In genomic region chr13:19158484-19158883, GRCm38 (mm10) we compare ENCODE assay signal across 10 mouse cellular contexts.
DNase-seq lines count a peak whose midpoint lies in the region; ATAC-seq and TF ChIP-seq lines count a peak whose summit lies in the region.
"Had no signal": no experiment of that assay in that cellular context is flagged by ENCODE, and none has a peak within 500 bp of the region (broad histone marks: within the 10 kb centered on the region; RNA-seq: fewer than 3 reads in every experiment).

No protein-coding gene starts in this region.

- TF ChIP-seq CTCF in kidney, postnatal 0 days (IDR thresholded peaks at IDR 0.05; ENCODE audit: low read depth) = peak; percentile 84

- peak; percentile 67 for DNase-seq in kidney, postnatal 0 days (ENCODE audit: low spot score)
- DNase-seq in ES-CJ7 (ENCODE audit: low read depth, low spot score) = peak; percentile 35
- DNase-seq in adrenal gland, adult 2 months = peak; percentile 35
- peak; percentile 35 for DNase-seq in embryonic facial prominence, embryonic 10.5 days (ENCODE audit: low spot score)
- DNase-seq in layer of hippocampus, adult 11-12 months (ENCODE audit: low spot score) = peak; percentile 79

- no peak overlapping the region for H3K27ac ChIP-seq in kidney, postnatal 0 days
- no peak overlapping the region for H3K27ac ChIP-seq in kidney, embryonic 15.5 days
- H3K27ac ChIP-seq in embryonic facial prominence, embryonic 10.5 days (replicated peaks) = no peak overlapping the region
- H3K27ac ChIP-seq: lung, embryonic 15.5 days had no signal

- H3K9me3 ChIP-seq in kidney, postnatal 0 days (replicated peaks; ENCODE audit: low read length) = no peaks in the 10 kb centered on the region
- no peaks in the 10 kb centered on the region for H3K9me3 ChIP-seq in kidney, embryonic 15.5 days (replicated peaks)
- H3K9me3 ChIP-seq in embryonic facial prominence, embryonic 10.5 days = no peaks in the 10 kb centered on the region
- H3K9me3 ChIP-seq: lung, embryonic 15.5 days had no signal

- no peaks in the 10 kb centered on the region for H3K36me3 ChIP-seq in kidney, postnatal 0 days (ENCODE audit: insufficient read depth, low read length)
- no peaks in the 10 kb centered on the region for H3K36me3 ChIP-seq in kidney, embryonic 15.5 days
- H3K36me3 ChIP-seq in embryonic facial prominence, embryonic 10.5 days (replicated peaks) = no peaks in the 10 kb centered on the region
- H3K36me3 ChIP-seq: lung, embryonic 15.5 days had no signal

- H3K27me3 ChIP-seq in kidney, postnatal 0 days (ENCODE audit: insufficient read depth, low read length) = no peaks in the 10 kb centered on the region
- H3K27me3 ChIP-seq in kidney, embryonic 15.5 days = no peaks in the 10 kb centered on the region
- H3K27me3 ChIP-seq in embryonic facial prominence, embryonic 10.5 days (replicated peaks; ENCODE audit: low read depth, poor library complexity, severe bottlenecking) = no peaks in the 10 kb centered on the region
- H3K27me3 ChIP-seq: lung, embryonic 15.5 days had no signal

- no peak overlapping the region for H3K4me3 ChIP-seq in kidney, postnatal 0 days (replicated peaks; ENCODE audit: low read depth, low read length)
- H3K4me3 ChIP-seq in kidney, embryonic 15.5 days (replicated peaks) = no peak overlapping the region
- H3K4me3 ChIP-seq in embryonic facial prominence, embryonic 10.5 days = no peak overlapping the region
- H3K4me3 ChIP-seq: erythroblast, embryonic 14.5 days; lung, embryonic 15.5 days had no signal

- ATAC-seq in kidney, postnatal 0 days (replicated peaks; ENCODE audit: low FRiP score, low read depth) = 0 out of 2 replicates have a peak, but pooled peaks have one; percentile 40
- ATAC-seq in kidney, embryonic 15.5 days (replicated peaks; ENCODE audit: low FRiP score) = no peak
- peak; percentile 57; the same call in 1 of the 2 replicates for ATAC-seq in megakaryocyte, adult 5-6 weeks (ENCODE audit: poor library complexity, severe bottlenecking)
- no peak for ATAC-seq in activated CD4-positive, CD25-positive, alpha-beta regulatory T cell, adult 4 months

- no peaks in the 10 kb centered on the region for H3K4me1 ChIP-seq in kidney, postnatal 0 days (replicated peaks; ENCODE audit: insufficient read depth, low read length)
- H3K4me1 ChIP-seq in kidney, embryonic 15.5 days = no peaks in the 10 kb centered on the region
- no peaks in the 10 kb centered on the region for H3K4me1 ChIP-seq in embryonic facial prominence, embryonic 10.5 days
- H3K4me1 ChIP-seq: lung, embryonic 15.5 days had no signal

- H3K9ac ChIP-seq in kidney, postnatal 0 days (ENCODE audit: low read depth, low read length) = no peak overlapping the region
- no peak overlapping the region for H3K9ac ChIP-seq in kidney, embryonic 15.5 days
- H3K9ac ChIP-seq: lung, embryonic 15.5 days had no signal

- WGBS in kidney, postnatal 0 days = 30% methylated on average over 4 of the region's 4 CpGs
- WGBS in kidney, embryonic 15.5 days = 30% methylated on average over 4 of the region's 4 CpGs
- 38% methylated on average over 4 of the region's 4 CpGs for WGBS in embryonic facial prominence, embryonic 10.5 days

- no peak overlapping the region for H3K4me2 ChIP-seq in kidney, postnatal 0 days (ENCODE audit: low read length)
- H3K4me2 ChIP-seq in kidney, embryonic 15.5 days = no peak overlapping the region
- H3K4me2 ChIP-seq: lung, embryonic 15.5 days had no signal

Comparison
In these comparisons a context has a peak if more than half of its experiments do, and no peak if none do; other contexts are left out.
1. ATAC-seq: peak in kidney, postnatal 0 days (single experiment) and megakaryocyte, adult 5-6 weeks (single experiment); none in kidney, embryonic 15.5 days (single experiment) and activated CD4-positive, CD25-positive, alpha-beta regulatory T cell, adult 4 months (single experiment).
2. Peak in every context shown above with its lines, with median percentiles within 50 percentile points of each other: DNase-seq.